Mouse (Mus musculus) ovary, adult 18-20 months (tissue): ENCODE data around the gene Olfr1457.

Experiments
- DNase-seq: peaks from one replicate; pipeline ENCODE4 v3.0.0; 2022; ENCODE audit warnings: low spot score, mixed read lengths

Olfr1457 gene

DNA sequence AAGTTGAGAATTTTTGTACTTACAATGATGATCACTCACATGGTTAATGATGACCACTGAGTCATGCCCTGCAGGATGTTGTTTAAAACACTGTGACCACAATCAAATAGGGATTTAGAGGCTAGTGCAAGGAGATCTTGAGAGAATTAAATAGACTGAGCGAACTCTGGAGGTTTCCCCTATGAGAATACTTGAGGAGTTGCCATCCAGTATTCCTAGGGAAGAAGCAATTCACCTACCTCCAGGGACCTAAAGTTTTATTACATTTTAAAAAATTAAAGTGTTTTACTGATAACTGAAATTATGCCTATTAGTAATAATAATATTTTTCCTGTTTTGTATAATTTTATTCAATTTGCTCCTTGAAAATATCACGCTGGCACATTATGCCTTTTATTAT is at the start of gene Olfr1457:
TSS of gene Olfr1457 (minus strand) at position 101 of the 400 bp plus-strand sequence.
- no peak for DNase-seq

DNA sequence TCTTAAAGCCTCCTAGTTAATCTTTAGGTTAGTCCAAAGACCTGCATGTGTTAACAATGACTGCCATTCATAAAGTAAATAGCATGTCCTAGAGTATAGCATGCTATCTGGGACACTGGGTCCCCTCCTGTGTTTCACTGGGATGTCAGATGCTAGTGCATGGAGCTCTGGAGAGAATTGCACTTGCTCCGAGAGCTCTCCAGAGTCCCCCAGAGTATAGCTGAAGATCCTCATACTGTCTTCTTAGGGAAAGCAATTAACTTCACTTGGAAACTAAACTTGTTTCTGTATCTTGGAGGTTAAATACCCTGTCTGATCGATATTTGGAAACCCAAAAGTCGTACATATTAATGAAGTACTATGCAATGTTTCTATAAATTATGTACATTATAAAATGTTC is 9.0 kb upstream of the Olfr1457 start, which contains the start of gene Olfr1458:
TSS of gene Olfr1458 (minus strand) at position 101 of the 400 bp plus-strand sequence.
- no peak for DNase-seq

DNA sequence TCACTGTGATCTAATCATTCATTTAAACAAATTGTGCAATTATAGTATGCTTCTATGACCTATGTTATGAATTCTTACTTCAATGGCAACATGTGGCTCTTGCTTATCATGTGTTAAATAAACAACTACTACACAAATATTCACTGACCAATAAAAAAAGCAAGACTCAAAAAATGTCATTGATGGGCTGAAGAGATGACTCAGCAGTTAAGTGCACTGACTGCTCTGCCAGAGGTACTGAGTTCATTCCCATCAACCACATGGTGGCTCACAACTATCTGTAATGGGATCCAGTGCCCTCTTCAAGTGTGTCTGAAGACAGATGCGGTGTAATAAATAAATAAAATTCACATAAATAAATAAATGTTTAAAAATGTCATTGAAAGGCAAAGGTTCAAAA is 3.8 kb downstream of the Olfr1457 start:
- no peak for DNase-seq

DNA sequence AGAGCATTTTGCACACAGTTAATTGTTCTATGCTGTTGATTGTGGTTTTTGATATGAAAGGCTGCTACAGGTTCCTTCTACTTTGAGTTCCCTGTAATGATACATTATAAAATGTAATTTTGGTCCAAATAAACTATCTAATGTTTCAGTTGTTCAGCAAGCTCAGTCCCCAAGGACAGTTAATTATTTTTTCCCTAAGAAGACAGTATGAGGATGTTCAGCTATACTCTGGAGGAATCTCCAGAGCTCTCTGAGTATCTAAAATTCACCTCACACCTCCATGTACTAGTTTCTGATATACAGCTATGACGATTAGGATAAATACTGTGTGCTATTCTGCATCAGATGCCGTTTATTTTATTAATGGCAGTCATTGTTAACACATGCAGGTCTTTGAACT is 37.4 kb downstream of the Olfr1457 start, which contains the start of gene Olfr1454:
TSS of gene Olfr1454 (plus strand) at position 301 of the 400 bp plus-strand sequence.
- DNase-seq: no peak
